Mouse (Mus musculus) forebrain, embryonic 16.5 days (tissue): ENCODE results near the gene Gm10260. TPM values are rescaled to one million over a fixed set of nuclear protein-coding genes. Genes with fewer than 3 reads are reported as not detected.

Experiments
- ATAC-seq: fragments of 200-750 bp; cut with Nextera tagmentation; 2 replicates; pipeline ENCODE4 v1.8.0; 2017; ENCODE audit warnings: mild to moderate bottlenecking, moderate library complexity
- H3K27ac ChIP-seq: fragments of 300-500 bp; sonication (generic); 2 replicates; pipeline ENCODE4 v1.5.1; 2014; ENCODE audit warnings: low read length, control low read depth
- H3K27me3 ChIP-seq: fragments of 300-500 bp; sonication (generic); replicated peaks from 2 replicates; pipeline ENCODE4 v1.6.1; 2014; ENCODE audit warnings: low read length; ENCODE audit not compliant: control insufficient read depth, insufficient read depth
- H3K36me3 ChIP-seq: fragments of 300-500 bp; sonication (generic); 2 replicates; pipeline ENCODE4 v1.6.1; 2014; ENCODE audit not compliant: control insufficient read depth, insufficient read depth
- H3K4me1 ChIP-seq: fragments of 300-500 bp; sonication (generic); replicated peaks from 2 replicates; pipeline ENCODE4 v1.6.1; 2014; ENCODE audit warnings: low read length; ENCODE audit not compliant: control insufficient read depth, insufficient read depth
- H3K4me2 ChIP-seq: fragments of 300-500 bp; sonication (generic); 2 replicates; pipeline ENCODE4 v1.6.1; 2014; ENCODE audit warnings: mild to moderate bottlenecking, low read length, control low read depth
- H3K4me3 ChIP-seq: fragments of 300-500 bp; sonication (generic); replicated peaks from 2 replicates; pipeline ENCODE4 v1.5.1; 2014; ENCODE audit warnings: mild to moderate bottlenecking, low read length, control low read depth
- H3K9ac ChIP-seq: fragments of 300-500 bp; sonication (generic); replicated peaks from 2 replicates; pipeline ENCODE4 v1.6.1; 2014; ENCODE audit warnings: low read depth, low read length, control low read depth
- H3K9me3 ChIP-seq: fragments of 300-500 bp; sonication (generic); 2 replicates; pipeline ENCODE4 v1.6.1; 2016; ENCODE audit warnings: low read length; ENCODE audit not compliant: control insufficient read depth
- WGBS: fragments of 180-500 bp; shearing (Covaris S2); extraction: QIAGEN DNeasy Blood & Tissue Kit; methylation state at CpG from one replicate; pipeline ENCODE4 v1.1.7; 2014; 5-methylcytosine and 5-hydroxymethylcytosine counted together
- polyA plus RNA-seq: library from polyadenylated mRNA; unstranded; fragments of >200 nt; fragmentation: Nextera tagmentation; extraction: Ambion mirVana; gene quantifications from 2 replicates; pipeline ENCODE4 v1.2.1, GENCODE M21; 2015

The Gm10260 gene
- polyA plus RNA-seq, 1 experiment from 2014 or later = 3.3 TPM

- ATAC-seq = no peak
- no peak overlapping the region for H3K27ac ChIP-seq
- H3K9me3 ChIP-seq = no peaks in the 10 kb centered on the region
- H3K27me3 ChIP-seq = no peaks in the 10 kb centered on the region
- H3K9ac ChIP-seq = no peak overlapping the region
- no peaks in the 10 kb centered on the region for H3K36me3 ChIP-seq
- H3K4me2 ChIP-seq = no peak overlapping the region
- WGBS = 74% methylated on average over 10 of the region's 10 CpGs
- no peaks in the 10 kb centered on the region for H3K4me1 ChIP-seq
- no peak overlapping the region for H3K4me3 ChIP-seq
Measured at GRCm38 (mm10) chr13:97785167-97785835, 24.9 kb upstream of the Gm10260 start.

DNA sequence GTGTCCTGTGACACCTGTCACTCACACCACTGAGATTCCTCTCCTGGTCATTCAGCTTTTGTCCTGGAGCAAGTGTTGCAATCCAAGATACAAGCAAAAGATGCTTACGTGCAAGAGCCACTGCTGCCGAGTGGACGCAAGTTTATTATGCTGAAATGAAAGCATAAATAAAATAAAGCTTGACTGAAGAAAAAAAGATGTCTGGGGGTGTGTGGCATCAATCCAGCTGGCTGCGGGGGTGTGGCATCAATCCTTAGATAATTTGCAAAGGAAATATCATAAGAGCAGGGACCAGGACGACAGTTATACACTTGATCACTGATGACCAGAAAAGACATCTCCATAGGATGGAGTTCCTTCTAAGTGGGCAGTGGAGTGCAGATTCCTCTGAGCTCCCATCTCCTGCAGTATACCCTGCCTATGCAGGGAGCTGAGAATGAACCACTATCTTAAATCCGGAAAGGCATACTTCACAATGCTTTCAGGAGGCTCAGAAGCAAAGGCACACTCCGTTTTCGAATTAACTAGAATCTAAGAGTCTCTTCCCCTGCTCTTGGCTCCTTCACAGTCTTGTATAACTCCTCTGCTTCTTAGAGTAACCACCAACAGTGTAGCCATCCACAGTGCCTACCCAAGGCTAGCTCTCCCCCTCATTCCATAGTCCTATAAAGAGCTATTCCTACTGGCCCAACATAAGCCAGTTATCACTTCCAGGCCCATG, 23.2 kb upstream of the Gm10260 start:
- H3K27ac ChIP-seq = no peak overlapping the region
- H3K9me3 ChIP-seq = no peaks in the 10 kb centered on the region
- H3K36me3 ChIP-seq = no peaks in the 10 kb centered on the region
- no peaks in the 10 kb centered on the region for H3K27me3 ChIP-seq
- H3K4me1 ChIP-seq = no peaks in the 10 kb centered on the region
- ATAC-seq = no peak
- H3K4me2 ChIP-seq = no peak overlapping the region
- H3K4me3 ChIP-seq = no peak overlapping the region
- no peak overlapping the region for H3K9ac ChIP-seq
- 86% methylated on average over 8 of the region's 8 CpGs for WGBS

GRCm38 (mm10) chr13:97782063-97782462, 21.6 kb upstream of the Gm10260 start:
- no peaks in the 10 kb centered on the region for H3K9me3 ChIP-seq
- no peak overlapping the region for H3K27ac ChIP-seq
- H3K27me3 ChIP-seq = no peaks in the 10 kb centered on the region
- H3K4me3 ChIP-seq = no peak overlapping the region
- 59% methylated on average over 7 of the region's 7 CpGs for WGBS
- H3K36me3 ChIP-seq = no peaks in the 10 kb centered on the region
- ATAC-seq = no peak
- H3K4me2 ChIP-seq = no peak overlapping the region
- no peak overlapping the region for H3K9ac ChIP-seq
- H3K4me1 ChIP-seq = no peaks in the 10 kb centered on the region

GRCm38 (mm10) chr13:97781637-97782036, 21.2 kb upstream of the Gm10260 start:
- H3K4me1 ChIP-seq = 0 out of 2 replicates have a peak, but pooled peaks cover 2% of the 10 kb centered on the region
- no peak overlapping the region for H3K4me2 ChIP-seq
- H3K4me3 ChIP-seq = no peak overlapping the region
- H3K27ac ChIP-seq = no peak overlapping the region
- no peak overlapping the region for H3K9ac ChIP-seq
- no peak for ATAC-seq
- H3K27me3 ChIP-seq = no peaks in the 10 kb centered on the region
- H3K36me3 ChIP-seq = no peaks in the 10 kb centered on the region
- no peaks in the 10 kb centered on the region for H3K9me3 ChIP-seq
- WGBS = 81% methylated on average over 7 of the region's 7 CpGs

DNA sequence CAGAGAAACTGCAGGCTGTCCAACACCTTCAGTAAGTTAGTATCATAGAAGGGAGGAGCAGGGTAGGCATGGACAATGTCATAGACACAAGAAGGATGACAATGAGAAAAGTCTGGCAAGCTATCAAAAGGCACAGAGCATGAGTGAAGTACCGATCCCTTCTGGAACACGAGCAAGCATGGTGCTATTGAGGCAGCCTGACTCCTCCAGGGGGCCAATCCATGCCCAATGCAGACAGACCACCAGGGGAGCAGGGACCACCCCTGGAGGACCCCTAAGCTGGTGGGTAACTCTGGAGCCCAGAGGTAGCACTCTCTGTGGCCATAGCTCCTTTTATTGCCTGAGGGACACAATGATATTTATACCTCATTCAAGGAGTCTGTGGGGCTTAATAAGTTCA, 20.1 kb upstream of the Gm10260 start:
- Histone ChIP-seq H3K36me3 (no peaks in the 10 kb centered on the region), H3K27ac (no peak overlapping the region), H3K4me3 (no peak overlapping the region), H3K4me2 (no peak overlapping the region), H3K9ac (no peak overlapping the region), H3K9me3 (no peaks in the 10 kb centered on the region), H3K4me1 (0 out of 2 replicates have a peak, but pooled peaks cover 2% of the 10 kb centered on the region), H3K27me3 (no peaks in the 10 kb centered on the region)
- 41% methylated on average over 2 of the region's 2 CpGs for WGBS
- ATAC-seq = no peak

DNA sequence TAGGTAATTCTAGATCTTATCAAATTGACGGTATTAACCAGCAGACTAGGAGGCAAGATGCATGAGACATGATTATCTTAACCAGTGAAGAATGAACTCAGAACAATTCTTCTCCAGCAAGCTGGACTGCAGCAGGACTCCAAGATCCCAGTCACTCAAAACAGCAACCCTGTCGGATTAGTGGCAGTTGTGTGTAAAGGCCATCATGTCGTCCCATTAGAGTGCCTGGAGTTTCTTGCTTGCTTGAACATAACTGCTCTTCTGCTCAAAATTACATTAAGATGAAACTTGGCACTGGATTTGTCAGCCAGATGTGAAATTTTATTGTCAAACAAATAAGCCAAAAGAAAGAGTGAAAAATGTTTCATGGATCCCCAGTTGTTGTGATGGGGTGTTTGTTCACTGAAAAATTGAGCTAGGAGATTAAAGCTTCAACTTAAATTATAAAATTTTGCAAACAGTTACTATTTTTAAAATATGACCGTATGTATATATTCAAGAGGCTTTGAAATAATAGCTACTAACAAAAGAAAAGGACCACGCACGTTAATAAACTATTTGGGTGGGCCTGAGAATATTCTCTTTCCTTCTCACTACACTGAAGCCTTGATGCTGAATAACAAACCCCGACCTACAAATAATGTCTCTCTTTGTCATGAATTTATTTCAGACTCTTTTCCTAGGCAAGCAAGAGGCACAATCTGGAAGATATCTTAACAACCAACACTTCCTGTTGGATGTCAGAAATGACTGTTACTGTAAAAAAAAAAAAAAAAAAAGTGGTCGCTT, 19.4 kb upstream of the Gm10260 start:
- 83% methylated on average over 8 of the region's 8 CpGs for WGBS
- ATAC-seq = no peak
- no peaks in the 10 kb centered on the region for H3K36me3 ChIP-seq
- H3K4me2 ChIP-seq = no peak overlapping the region
- no peaks in the 10 kb centered on the region for H3K27me3 ChIP-seq
- H3K27ac ChIP-seq = no peak overlapping the region
- H3K9ac ChIP-seq = no peak overlapping the region
- no peak overlapping the region for H3K4me3 ChIP-seq
- H3K9me3 ChIP-seq = no peaks in the 10 kb centered on the region
- peaks cover 6% of the 10 kb centered on the region; the same call in 1 of the 2 replicates for H3K4me1 ChIP-seq

DNA sequence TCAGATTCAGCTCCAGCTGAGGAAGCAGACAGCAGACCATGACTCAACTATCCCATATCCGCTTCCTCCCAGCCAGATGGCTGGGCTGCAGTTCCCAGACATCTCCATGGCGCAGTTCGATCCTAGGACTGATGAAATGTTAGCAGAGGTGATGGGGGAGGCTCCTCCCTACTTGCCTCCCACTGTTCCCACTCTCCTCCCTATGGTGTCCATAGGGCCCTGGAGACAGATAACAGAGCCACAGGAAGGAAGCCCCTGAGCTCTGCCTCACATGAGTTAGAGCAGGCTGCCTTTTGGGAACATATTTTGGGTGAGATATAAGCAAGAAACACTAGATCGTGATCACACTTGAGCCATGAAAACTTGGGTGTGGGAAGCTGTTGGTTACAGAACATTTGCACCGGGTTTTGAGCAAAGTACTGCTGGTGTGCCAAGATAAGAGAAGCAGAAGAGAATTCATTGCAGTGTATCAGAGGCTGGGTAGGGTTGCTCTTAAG, 18.3 kb upstream of the Gm10260 start:
- Histone ChIP-seq H3K4me2 (no peak overlapping the region), H3K9me3 (no peaks in the 10 kb centered on the region), H3K27me3 (no peaks in the 10 kb centered on the region), H3K4me3 (no peak overlapping the region), H3K9ac (no peak overlapping the region), H3K27ac (no peak overlapping the region), H3K36me3 (no peaks in the 10 kb centered on the region), H3K4me1 (peaks cover 8% of the 10 kb centered on the region; the same call in 1 of the 2 replicates)
- no peak for ATAC-seq
- WGBS = 95% methylated on average over 5 of the region's 5 CpGs

GRCm38 (mm10) chr13:97777667-97778066, 17.2 kb upstream of the Gm10260 start:
- Histone ChIP-seq H3K4me1 (peaks cover 8% of the 10 kb centered on the region; the same call in 1 of the 2 replicates), H3K9ac (no peak overlapping the region), H3K27ac (no peak overlapping the region), H3K36me3 (no peaks in the 10 kb centered on the region), H3K27me3 (no peaks in the 10 kb centered on the region), H3K9me3 (no peaks in the 10 kb centered on the region), H3K4me3 (no peak overlapping the region), H3K4me2 (no peak overlapping the region)
- no peak for ATAC-seq
- 78% methylated on average over 2 of the region's 2 CpGs for WGBS

DNA sequence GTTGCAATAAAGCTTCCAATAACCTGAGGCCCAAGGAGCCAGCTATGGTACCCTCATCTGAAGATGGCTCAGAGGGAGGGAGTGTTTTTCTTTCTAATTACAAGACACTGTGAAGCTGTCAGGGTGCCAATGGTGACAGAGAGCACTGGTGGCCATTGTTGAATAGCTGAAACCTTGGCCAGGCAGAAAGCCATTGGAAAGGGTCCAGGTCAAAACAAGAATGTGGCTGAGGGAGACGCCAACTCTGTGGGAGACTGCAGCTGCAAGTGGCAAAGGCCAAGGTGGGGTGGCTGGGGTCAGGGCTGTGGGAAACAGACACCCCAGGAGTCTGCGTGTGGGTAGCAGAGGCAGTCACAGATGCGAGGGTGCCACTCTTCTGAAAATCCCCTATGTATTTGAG, 16.3 kb upstream of the Gm10260 start:
- no peak overlapping the region for H3K9ac ChIP-seq
- no peak overlapping the region for H3K4me2 ChIP-seq

More for the DNA sequence above, 16.3 kb upstream of the Gm10260 start:
- Histone ChIP-seq H3K9me3 (no peaks in the 10 kb centered on the region), H3K4me3 (no peak overlapping the region), H3K36me3 (no peaks in the 10 kb centered on the region), H3K27ac (no peak overlapping the region), H3K27me3 (no peaks in the 10 kb centered on the region), H3K4me1 (peaks cover 8% of the 10 kb centered on the region; the same call in 1 of the 2 replicates)
- ATAC-seq = no peak
- WGBS = 61% methylated on average over 3 of the region's 3 CpGs
